ENCODE assay signal across 28 mouse cellular contexts in genomic region chr1:34156058-34156457, GRCm38 (mm10).
DNase-seq lines count a peak whose midpoint lies in the region; ATAC-seq and TF ChIP-seq lines count a peak whose summit lies in the region.
"Had no signal": no experiment of that assay in that cellular context is flagged by ENCODE, and none has a peak within 500 bp of the region (broad histone marks: within the 10 kb centered on the region; RNA-seq: fewer than 3 reads in every experiment).

No protein-coding gene starts in this region.

- ATAC-seq in frontal cortex, adult (ENCODE audit: low TSS enrichment) = no peak
- ATAC-seq: activated CD4-positive, CD25-positive, alpha-beta regulatory T cell, adult 4 months; CD4-positive, CD25-positive, alpha-beta regulatory T cell, adult 4 months; forebrain, embryonic 14.5 days; forebrain, embryonic 16.5 days; Patski had no signal

- peak; percentile 82 for DNase-seq in R1 (ENCODE audit: low read depth, low spot score)
- peak; percentile 32 for DNase-seq in brain, adult 2 months (ENCODE audit: low read depth, low spot score)
- no peak for DNase-seq in kidney, adult 11 months
- DNase-seq: adrenal gland, adult 8-10 months; adrenal gland, postnatal 14 days; adrenal gland, postnatal 36 days; B cell, adult 2 months; cerebellum, adult 11 months; cerebellum, adult 18-20 months; cerebellum, adult 8-10 months; cerebellum, adult 9-11 months; cerebellum, postnatal 14 days; cerebellum, postnatal 36 days; embryo, embryonic 11 days had no signal

- H3K4me1 ChIP-seq in ES-Bruce4 (ENCODE audit: control insufficient read depth, insufficient read depth, low read length) = peaks cover 2% of the 10 kb centered on the region
- H3K4me1 ChIP-seq: embryonic facial prominence, embryonic 13.5 days; embryonic facial prominence, embryonic 15.5 days had no signal

- no peaks in the 10 kb centered on the region for H3K27me3 ChIP-seq in ES-Bruce4 (ENCODE audit: control insufficient read depth, insufficient read depth, low read length, poor library complexity, severe bottlenecking)
- H3K27me3 ChIP-seq: CH12.LX; embryonic facial prominence, embryonic 13.5 days; embryonic facial prominence, embryonic 15.5 days; forebrain, embryonic 12.5 days; Patski had no signal

- no peak for TF ChIP-seq CTCF in ES-Bruce4 (IDR thresholded peaks at IDR 0.05; ENCODE audit: low read depth, low read length)

- peak overlapping the region; percentile 54; the same call in 1 of the 2 replicates for H3K27ac ChIP-seq in ES-Bruce4 (ENCODE audit: insufficient read depth, low read length)
- H3K27ac ChIP-seq: embryonic facial prominence, embryonic 13.5 days; embryonic facial prominence, embryonic 15.5 days; forebrain, embryonic 10.5 days; forebrain, embryonic 12.5 days had no signal

- peaks cover 31% of the 10 kb centered on the region for H3K36me3 ChIP-seq in ES-Bruce4 (ENCODE audit: control insufficient read depth, insufficient read depth, low read length, poor library complexity, severe bottlenecking)
- H3K36me3 ChIP-seq: embryonic facial prominence, embryonic 13.5 days; forebrain, embryonic 12.5 days; G1E had no signal

- H3K9ac ChIP-seq in ES-Bruce4 (ENCODE audit: low read depth, poor library complexity, severe bottlenecking) = no peak overlapping the region
- H3K9ac ChIP-seq: embryonic facial prominence, embryonic 13.5 days; embryonic facial prominence, embryonic 15.5 days; forebrain, embryonic 12.5 days had no signal

- no peak for TF ChIP-seq EP300 in ES-Bruce4 (IDR thresholded peaks at IDR 0.05; ENCODE audit: insufficient read depth, low read depth, low read length)

- TF ChIP-seq POLR2A in ES-Bruce4 (IDR thresholded peaks at IDR 0.05; ENCODE audit: insufficient read depth, low read length) = no peak

- no peak overlapping the region for H3K4me3 ChIP-seq in ES-Bruce4 (ENCODE audit: low read depth, low read length)
- H3K4me3 ChIP-seq: embryonic facial prominence, embryonic 13.5 days; embryonic facial prominence, embryonic 15.5 days; erythroblast, embryonic 14.5 days; forebrain, embryonic 10.5 days; forebrain, embryonic 12.5 days had no signal

- no peaks in the 10 kb centered on the region for H3K9me3 ChIP-seq in ES-Bruce4 (replicated peaks; ENCODE audit: control insufficient read depth, insufficient read depth, low read length, poor library complexity, severe bottlenecking)
- H3K9me3 ChIP-seq: embryonic facial prominence, embryonic 13.5 days; embryonic facial prominence, embryonic 15.5 days; forebrain, embryonic 10.5 days; forebrain, embryonic 12.5 days; G1E had no signal
